Mouse (Mus musculus) bone marrow macrophage, adult 2 months (primary cell): ENCODE results near the gene Clrn1. TPM values are rescaled to one million over a fixed set of nuclear protein-coding genes. Genes with fewer than 3 reads are reported as not detected.

Experiments
- H3K27ac ChIP-seq: 2 replicates; pipeline ENCODE4 v1.5.1; 2012; ENCODE audit warnings: low read depth, low read length; ENCODE audit not compliant: insufficient read depth
- H3K4me1 ChIP-seq: 2 replicates; pipeline ENCODE4 v1.6.1; 2012; ENCODE audit warnings: low read length; ENCODE audit not compliant: control insufficient read depth, insufficient read depth
- H3K4me3 ChIP-seq: 2 replicates; pipeline ENCODE4 v1.5.1; 2012; ENCODE audit warnings: mild to moderate bottlenecking, low read length, moderate library complexity; ENCODE audit not compliant: insufficient read depth
- CTCF ChIP-seq: IDR thresholded peaks from 2 replicates; pipeline ENCODE4 v1.5.1; 2012; ENCODE audit warnings: low read depth, mild to moderate bottlenecking, low read length, moderate library complexity
- POLR2A ChIP-seq: IDR thresholded peaks from 2 replicates; pipeline ENCODE4 v1.6.1; 2012; ENCODE audit warnings: mild to moderate bottlenecking, low read depth, low read length, borderline replicate concordance
- polyA plus RNA-seq: library from polyadenylated mRNA; stranded (reverse); fragments of >200 nt; gene quantifications from 2 replicates; pipeline ENCODE4 v1.2.4, GENCODE M21; 2012; ENCODE audit not compliant: missing spikeins, insufficient read depth, insufficient read length

The Clrn1 gene
- polyA plus RNA-seq: not detected in 2 replicates

- no peak within 1 kb of the TSS for H3K4me3 ChIP-seq
- no peak for TF ChIP-seq CTCF
- no peak for TF ChIP-seq POLR2A
- no peaks in the 10 kb centered on the region for H3K4me1 ChIP-seq
- no peak within 1 kb of the TSS for H3K27ac ChIP-seq
Measured at GRCm38 (mm10) chr3:58884801-58885573, at the start of gene Clrn1. Clrn1 (minus strand) TSS chr3:58885340.

- no peaks in the 10 kb centered on the region for H3K4me1 ChIP-seq
- H3K27ac ChIP-seq: no peak overlapping the region
- no peak for TF ChIP-seq POLR2A
- TF ChIP-seq CTCF: no peak
- H3K4me3 ChIP-seq: no peak overlapping the region
Measured at GRCm38 (mm10) chr3:58924027-58924426, 38.9 kb upstream of the Clrn1 start.

GRCm38 (mm10) chr3:58923140-58923539, 38.0 kb upstream of the Clrn1 start:
- no peak overlapping the region for H3K27ac ChIP-seq
- TF ChIP-seq POLR2A: no peak
- no peak for TF ChIP-seq CTCF
- H3K4me1 ChIP-seq: no peaks in the 10 kb centered on the region
- no peak overlapping the region for H3K4me3 ChIP-seq

- no peak overlapping the region for H3K27ac ChIP-seq
- TF ChIP-seq CTCF (no peak), POLR2A (no peak)
- no peaks in the 10 kb centered on the region for H3K4me1 ChIP-seq
- no peak overlapping the region for H3K4me3 ChIP-seq
Measured at GRCm38 (mm10) chr3:58922636-58923035, 37.5 kb upstream of the Clrn1 start.

- Histone ChIP-seq H3K4me1 (no peaks in the 10 kb centered on the region), H3K4me3 (no peak overlapping the region), H3K27ac (no peak overlapping the region)
- TF ChIP-seq CTCF (no peak), POLR2A (no peak)
Measured at GRCm38 (mm10) chr3:58921316-58921715, 36.2 kb upstream of the Clrn1 start.

GRCm38 (mm10) chr3:58904656-58905055, 19.5 kb upstream of the Clrn1 start:
- Histone ChIP-seq H3K4me1 (no peaks in the 10 kb centered on the region), H3K4me3 (no peak overlapping the region), H3K27ac (no peak overlapping the region)
- no peak for TF ChIP-seq POLR2A
- TF ChIP-seq CTCF: no peak

- H3K27ac ChIP-seq: no peak overlapping the region
- no peak for TF ChIP-seq CTCF
- no peak for TF ChIP-seq POLR2A
- no peaks in the 10 kb centered on the region for H3K4me1 ChIP-seq
- no peak overlapping the region for H3K4me3 ChIP-seq
Measured at GRCm38 (mm10) chr3:58902051-58902758, 17.1 kb upstream of the Clrn1 start.

- Histone ChIP-seq H3K4me1 (no peaks in the 10 kb centered on the region), H3K27ac (no peak overlapping the region), H3K4me3 (no peak overlapping the region)
- TF ChIP-seq CTCF (no peak), POLR2A (no peak)
Measured at GRCm38 (mm10) chr3:58895131-58895530, 10.0 kb upstream of the Clrn1 start.

GRCm38 (mm10) chr3:58894529-58894928, 9.4 kb upstream of the Clrn1 start:
- no peaks in the 10 kb centered on the region for H3K4me1 ChIP-seq
- no peak overlapping the region for H3K27ac ChIP-seq
- no peak for TF ChIP-seq CTCF
- no peak for TF ChIP-seq POLR2A
- H3K4me3 ChIP-seq: no peak overlapping the region

- TF ChIP-seq CTCF: no peak
- no peak for TF ChIP-seq POLR2A
- Histone ChIP-seq H3K4me3 (no peak overlapping the region), H3K4me1 (no peaks in the 10 kb centered on the region), H3K27ac (no peak overlapping the region)
Measured at GRCm38 (mm10) chr3:58889670-58890069, 4.5 kb upstream of the Clrn1 start.

- no peaks in the 10 kb centered on the region for H3K4me1 ChIP-seq
- TF ChIP-seq CTCF (no peak), POLR2A (no peak)
- no peak overlapping the region for H3K27ac ChIP-seq
- H3K4me3 ChIP-seq: no peak overlapping the region
Measured at GRCm38 (mm10) chr3:58888131-58888715, 3.1 kb upstream of the Clrn1 start.
